Mouse (Mus musculus) cerebellum, adult 8-10 months (tissue): ENCODE data around the gene Grap.
"Not testable (repeated sequence)": the region's sequence is repeated elsewhere in the genome, so short reads cannot be mapped to it uniquely, and the experiment has no call there.

ENCODE experiments used
- DNase-seq: peaks from one replicate; pipeline ENCODE4 v3.0.0; 2022

The Grap gene

DNA sequence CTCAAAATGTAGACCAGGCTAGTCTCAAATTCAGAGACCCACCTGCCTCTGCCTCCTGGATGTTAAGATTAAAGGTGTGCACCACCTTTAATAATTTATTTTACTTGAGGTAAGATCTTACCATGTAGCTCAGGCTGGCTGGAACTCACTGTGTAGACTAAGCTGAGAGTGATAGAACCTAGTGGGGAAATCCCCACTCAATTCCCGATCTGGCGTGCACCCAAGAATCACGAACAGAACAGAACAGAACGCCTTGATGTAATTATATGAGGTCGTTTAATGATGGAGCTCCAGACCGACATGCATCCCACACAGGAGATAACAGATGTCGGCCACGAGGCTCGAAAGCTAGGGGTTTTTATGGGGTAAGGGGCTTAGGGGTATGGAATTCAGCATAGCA is 12.5 kb upstream of the Grap start:
- DNase-seq: not testable (repeated sequence)

DNA sequence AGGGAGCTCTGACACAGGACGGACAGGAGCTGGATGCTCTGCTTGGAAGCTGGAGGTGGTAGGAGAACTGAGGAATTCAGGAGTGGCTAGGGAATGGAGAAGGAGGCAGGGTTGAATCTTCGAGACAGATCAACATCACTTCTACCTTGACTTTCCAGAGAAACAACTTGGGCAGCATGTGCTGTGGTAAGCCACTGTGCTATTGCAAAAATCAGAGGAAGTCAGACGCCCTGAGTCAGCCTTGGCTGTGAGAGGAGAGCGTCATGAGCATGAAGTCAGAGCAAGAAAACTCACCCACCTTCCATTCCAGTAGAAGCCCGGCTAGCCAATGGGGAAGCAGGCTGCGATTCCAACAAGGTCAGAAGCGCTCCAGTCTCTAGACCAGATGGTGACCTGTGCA is 11.0 kb upstream of the Grap start:
- DNase-seq: no peak

DNA sequence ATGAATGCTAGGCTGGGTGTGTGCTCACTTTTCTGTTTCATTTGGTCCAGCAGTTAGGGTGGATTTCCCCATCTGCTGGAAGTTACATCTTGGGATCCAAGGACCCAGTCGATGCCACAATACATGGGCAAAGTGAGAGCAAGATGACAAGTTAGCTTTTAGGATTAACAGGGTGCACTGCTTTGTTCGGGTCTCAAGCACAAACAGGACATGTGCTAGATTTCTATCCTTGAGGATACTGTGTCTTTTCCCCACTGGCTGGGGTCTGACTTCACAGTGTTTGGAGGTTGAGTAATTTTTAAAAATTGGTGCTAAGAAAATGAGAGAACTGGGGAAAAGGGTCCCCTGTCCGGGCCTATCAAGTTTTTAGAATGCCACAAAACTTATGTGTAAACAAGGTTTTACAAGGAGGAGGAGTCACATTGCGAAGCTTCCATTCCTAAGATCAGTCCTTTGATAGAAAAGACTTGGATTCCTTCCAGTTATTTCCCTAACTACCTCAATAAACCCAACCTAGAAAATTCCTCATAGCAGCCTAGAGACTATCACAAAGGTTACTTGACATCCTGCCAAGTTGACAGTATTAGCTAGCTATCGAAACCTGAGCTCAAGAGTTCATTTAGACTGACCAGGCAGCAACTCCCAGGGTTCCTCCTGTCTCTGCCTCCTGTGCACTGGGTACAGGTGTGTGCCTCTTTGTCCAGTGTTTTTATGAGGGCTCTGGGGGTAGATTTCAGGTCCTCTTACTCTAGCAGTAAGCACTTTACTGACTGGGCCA is 9.7 kb upstream of the Grap start:
- no peak for DNase-seq

DNA sequence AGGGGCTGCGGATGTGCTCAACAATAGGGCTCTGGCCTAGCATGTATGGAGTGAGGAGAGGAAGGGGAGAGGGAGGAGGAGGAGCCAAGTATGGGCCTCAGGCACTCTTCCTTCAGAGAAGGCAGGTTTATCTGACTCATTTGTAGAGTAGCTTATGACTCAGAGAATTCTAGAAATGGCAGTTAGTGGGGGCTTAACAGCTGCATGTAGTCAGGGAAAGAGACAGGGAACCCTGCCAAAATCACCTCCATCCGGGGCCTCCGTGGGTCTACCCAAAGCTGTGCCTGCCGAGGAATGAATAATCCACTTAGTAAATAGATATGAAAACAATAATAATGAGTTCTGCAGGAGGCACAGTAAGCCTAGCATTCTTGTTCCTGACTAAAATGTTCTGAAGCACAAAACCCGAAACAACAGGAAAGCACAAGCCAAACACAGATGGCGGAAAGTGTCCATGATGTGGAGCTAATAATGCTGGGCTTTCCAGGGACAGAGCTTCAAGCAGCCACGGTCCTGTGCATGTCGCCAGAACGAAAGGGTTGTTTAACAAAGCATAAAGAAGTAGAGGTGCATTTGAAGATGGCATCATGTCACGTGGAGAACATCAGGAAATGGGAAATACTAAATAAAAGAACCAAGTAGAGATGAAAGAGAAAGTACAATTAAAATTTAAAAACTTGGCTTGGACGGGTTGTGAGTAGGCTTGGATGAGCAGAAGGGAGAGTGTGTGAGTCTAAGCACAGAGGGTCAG is 8.3 kb upstream of the Grap start:
- DNase-seq: no peak

DNA sequence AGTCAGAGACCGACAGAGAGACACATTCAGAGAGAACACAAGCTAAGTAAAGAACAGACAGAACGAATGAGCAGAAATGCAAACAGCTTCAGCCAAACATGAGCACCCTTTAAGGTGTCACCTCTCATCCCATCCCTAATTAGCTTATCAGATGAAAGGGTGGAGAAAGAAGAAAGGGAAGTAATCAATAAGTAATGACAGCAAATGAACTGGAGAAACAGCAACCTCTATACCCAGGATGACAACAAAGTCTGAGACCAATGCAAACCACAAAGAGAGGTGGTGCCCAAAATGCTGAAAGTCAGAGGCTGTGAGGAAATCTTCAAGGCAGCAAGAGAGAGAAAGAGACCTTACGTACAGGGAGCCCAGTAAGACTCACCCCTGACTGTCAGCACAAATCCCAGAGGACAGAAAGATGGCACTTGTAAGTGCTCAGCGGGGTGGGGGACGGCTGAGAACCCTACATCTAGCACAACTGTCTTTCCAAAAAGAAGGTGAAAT is 7.7 kb upstream of the Grap start:
- no peak for DNase-seq

DNA sequence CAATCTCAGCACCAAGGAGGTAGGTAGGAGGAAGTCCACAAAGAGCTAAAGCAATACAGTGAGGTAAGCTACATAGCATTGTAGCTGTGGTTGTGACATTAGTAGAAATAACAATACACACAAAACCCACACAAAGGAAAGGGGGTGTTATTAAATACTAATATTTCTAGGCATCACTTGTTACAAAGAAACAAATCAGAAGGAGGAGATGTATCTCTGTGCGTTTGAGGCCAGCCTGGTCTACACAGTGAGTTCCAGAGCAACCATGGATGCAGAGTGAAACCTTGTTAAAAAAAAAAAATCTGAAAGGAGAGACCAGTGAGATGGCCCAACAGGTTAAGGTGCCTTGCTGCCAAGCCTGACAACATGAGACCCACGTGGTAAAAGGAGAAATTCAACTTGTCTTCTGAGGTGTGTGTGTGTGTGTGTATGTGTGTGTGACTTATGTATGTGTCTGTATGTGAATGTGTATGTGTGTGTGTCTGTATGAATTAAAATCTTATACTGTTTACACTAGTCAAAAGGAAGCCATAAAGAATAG is 6.5 kb upstream of the Grap start:
- DNase-seq: no peak

DNA sequence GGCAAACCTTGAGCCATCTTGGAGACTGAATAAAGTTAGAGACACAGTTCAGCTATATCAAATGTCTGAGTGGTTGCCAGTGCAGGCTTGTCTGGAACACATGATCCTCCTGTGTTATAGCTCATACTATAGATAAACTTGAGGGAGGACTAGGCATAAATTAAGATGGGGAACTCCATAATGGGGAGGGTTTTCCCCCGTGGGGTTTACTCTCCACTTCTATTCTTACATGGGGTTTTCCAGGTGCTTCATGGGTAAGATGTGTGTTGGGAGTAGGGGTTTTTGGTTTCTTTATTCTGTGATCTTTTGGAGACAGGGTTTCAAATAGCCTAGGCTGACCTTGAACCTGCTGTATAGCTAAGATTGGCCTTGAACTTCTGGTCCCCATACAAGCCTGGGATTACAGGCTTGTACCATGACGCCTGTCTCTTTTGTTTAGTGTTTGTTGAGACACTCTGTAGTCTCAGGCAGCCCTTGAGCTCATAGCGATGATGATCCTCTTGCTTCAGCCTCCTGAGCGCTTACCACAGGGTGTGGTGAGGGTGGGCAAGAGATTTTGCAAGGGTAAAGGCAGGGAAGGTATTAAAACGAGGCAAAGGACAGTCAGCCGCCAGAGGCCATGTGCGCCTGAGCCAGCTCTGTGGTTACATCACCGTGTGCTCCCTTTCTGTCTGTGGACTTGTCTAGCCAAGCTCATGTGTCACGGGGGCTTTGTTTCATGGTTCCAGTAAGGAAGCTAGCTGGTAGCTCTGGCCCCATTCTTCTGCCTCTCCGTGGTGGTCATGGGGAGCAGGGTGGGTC is 5.8 kb upstream of the Grap start:
- no peak for DNase-seq

DNA sequence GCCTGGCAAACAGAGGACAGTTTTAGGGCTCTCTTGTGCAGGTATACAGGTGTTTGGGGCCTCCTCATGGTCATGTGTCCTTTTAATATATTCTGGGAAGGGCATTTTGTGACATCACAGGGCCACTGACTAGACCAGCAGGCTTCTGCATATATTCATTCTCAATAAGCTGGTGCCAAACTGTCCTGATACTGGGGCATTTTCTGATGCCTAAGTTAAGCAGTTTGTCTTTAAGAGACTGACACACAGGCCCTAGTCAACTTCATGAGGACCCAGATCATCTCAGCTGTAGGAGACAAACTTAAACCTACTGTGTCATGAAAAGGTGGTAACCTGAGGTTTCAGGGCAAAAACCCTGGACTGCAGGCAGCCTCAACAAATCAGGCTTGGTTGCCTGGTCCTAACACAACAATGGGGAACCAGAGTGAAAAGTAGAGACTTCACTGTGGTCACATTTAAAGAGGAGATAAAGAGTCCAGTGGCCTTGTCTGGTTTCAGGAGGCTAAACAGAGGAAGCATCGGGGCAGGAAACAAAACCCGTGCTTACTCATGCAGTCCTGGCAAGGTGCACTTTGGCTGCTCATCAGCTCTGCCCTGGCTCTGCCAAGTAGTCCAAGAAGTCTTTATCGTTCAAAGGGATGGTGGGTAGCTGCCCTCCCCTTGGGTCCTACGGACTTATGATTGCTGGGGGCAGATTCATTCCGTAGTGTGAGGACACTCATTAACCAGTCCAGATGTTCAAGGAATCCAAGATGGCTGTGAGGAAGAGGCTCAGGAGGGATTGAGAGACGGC is 4.9 kb upstream of the Grap start:
- no peak for DNase-seq

DNA sequence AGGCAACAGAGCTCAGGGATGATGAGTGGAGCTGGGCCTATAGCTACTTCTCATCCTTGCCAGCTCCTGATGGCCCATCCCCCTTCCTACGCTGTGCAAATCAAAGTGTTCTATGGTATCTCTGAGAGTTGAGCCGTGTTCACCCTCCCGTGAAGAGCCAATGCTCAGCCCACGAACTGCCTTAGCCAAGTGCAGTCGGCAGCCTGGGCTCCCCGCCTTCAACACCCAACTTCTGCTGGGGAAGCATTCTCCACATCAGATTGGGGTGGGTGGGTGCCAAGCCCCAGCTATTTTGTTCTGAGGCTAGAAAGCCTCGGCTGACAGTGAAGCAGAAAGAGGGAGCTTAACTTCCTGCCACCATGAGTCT is 4.3 kb upstream of the Grap start:
- DNase-seq: no peak

DNA sequence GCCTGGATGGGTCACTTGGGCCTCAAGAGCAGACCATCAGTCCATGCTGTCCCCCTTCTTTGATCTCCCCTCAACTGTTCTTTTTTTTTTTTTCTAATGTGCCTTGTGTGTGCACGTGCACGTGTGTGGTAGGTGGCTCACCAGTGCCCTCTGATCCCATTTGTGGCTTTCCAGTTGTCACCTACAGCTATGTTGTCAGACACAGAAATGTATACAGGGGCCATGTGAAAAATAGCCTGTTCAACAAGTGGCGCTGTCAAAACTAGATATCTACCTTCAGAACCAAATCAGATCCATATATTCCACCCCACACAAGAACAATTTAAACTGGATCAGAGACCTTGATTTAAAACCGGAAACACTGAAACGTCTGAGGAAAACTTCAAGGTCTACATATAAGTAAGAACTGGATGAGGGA is 3.9 kb upstream of the Grap start:
- DNase-seq: no peak

DNA sequence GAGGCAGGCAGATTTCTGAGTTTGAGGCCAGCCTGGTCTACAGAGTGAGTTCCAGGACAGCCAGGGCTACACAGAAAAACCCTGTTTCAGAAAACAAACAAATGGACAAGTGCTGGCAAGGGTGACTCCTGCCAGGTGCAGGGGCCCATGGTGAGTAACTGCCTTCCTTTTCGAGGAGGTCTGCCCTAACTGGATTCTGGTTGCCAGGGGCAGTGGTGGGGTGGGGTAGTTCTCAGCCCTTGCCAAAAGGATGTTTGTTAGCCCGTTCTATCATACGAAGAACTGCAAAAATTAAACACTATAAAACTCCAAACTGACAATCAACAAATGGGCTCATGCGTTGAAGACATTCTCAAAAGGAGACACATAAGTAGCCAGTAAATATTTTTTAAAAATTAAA is 3.4 kb upstream of the Grap start:
- no peak for DNase-seq

DNA sequence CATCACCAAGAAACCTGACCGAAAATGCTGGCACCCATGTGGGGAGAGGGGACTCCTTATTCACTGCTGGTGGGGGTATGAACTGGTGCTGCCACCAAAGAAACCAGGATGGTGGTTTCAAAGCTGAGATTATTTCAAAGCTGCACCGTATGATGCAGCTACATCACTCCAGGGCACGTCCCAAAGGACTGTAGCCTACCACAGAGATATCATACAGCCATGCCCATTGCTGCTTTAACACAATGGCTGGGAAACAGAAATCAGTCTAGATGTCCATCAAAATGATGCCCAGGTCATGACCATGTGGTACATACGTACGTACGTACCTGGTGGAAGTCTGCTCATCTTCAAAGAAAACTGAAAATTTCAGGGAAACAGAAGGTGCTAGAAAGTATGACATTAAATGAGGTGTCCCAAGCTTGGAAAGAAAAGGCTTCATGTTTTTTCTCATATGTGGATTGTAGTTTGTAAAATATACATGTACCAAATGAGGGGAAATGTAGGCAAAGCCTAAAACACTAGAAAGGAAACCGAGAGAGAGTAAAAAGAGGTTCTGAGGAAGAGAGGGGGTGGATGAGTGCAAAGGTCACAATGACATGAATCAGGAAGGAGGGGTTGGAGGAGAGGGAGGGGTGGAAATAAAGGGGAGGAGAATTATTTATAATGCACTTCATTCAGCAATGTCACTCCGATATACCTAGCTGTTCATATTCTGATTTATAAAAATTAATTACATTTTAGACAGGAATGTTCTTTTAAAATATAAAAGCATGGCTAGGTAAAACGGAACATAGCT is 2.4 kb upstream of the Grap start:
- DNase-seq: no peak

DNA sequence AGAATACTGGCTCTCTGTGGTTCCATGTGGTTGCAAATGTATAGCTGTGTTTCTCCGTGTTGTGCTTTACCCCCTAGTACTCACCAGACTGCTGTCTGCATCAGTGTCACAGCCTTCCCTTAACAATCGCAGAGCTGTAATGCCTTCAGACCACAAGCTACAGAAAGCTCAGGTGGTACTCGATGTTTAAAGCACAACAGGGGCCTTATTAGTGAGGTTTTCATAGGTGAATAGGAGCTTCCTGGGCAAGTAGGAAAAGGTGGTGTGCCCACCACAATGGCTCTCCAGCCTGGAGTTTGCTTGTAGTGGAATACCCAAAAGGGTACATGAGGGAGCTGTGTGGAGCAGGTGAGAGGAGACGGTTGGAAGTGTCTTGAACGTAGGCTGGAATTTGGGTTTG is 849 bp upstream of the Grap start:
- no peak for DNase-seq

DNA sequence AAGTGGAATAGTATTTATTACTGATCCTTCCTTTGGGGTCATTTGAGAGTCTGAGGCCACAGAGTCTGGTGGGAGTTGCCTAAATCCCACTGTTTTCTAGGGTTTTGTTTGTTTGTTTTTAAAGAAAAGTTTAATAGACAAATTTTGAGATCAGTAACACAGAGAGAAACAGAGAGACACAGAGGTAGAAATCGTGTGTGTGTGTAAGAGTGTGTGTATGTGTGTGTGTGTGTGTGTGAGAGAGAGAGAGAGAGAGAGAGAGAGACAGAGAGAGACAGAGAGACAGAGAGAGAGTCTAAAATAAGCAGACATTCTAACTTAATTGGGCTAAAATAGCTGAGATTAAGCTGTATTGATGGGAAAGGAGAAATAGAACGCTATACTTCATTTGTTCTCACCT is 503 bp downstream of the Grap start:
- DNase-seq: no peak

DNA sequence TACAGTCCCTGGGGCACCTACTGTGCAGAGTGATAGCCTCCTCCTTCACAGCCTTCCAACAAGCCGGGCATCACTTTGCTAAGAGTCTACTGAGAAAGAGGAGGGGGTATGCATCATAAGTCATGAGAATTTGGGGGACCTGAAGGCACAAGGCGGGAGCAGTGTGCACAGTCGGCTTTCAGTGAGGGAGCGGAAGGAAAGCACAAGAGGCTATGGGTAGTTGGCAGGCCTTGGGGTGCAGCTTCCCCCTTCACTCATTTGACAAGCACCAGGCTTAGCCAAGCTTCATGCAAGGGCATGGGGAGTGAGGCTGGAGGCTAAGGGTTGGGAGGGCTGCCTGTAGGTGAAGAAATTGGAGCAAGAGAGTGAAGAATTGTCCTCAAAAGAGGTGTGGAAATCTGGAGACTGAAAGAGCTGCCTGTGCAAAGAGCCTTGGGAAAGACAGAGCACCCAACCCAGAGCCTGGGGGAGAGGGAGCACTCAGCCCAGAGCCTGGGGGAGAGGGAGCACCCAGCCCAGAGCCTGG is 1.8 kb downstream of the Grap start:
- DNase-seq: no peak

DNA sequence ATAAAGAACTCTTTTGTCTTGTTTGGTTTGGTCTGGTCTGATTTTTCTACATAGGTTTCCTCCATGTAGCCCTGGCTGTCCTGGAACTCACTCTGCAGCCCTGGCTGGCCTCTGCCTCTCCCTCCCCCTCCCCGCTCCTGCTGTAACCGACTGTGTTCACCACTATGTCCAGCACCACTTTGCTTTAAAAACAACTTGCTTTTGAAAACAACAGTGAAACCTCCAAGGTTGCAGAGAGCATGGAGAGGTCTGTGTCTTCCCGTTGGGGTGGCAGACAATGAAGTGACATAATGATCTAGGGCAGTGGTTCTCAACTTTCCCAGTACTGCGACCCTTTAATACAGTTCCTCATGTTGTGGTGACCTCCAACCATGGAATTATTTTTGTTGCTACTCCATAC is 2.6 kb downstream of the Grap start:
- DNase-seq: no peak

DNA sequence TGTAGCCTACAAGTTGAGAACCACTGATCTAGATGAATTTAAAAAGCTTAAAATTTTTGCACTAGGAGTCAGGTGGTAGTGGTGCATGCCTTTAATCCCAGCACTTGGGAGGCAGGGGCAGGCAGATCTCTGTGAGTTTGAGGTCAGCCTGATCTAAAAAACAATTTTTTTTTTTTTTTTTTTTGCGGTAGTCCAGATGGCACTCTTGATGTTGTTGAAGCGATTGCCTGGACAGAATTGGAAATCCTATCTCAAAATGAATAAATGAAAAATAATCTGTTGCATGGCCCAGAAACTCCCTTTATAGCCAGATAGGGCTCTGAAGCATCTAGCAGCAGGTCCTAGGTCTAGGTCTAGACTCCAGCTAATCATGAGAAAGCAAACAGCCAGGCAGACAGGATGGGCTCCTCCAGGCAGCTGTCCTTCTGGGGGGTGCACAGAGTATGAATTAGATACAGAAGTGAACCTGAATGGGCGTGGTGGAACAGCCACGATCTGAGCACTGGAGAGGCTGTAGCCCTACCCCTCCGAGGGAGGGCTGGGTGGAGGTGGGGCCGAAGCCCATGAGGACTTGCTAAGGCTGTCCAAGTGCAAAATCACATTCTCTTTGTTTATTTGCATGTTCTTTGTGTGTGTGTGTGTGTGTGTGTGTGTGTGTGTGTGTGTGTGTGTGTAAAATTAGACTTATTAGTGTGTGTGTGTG is 3.2 kb downstream of the Grap start:
- no peak for DNase-seq

DNA sequence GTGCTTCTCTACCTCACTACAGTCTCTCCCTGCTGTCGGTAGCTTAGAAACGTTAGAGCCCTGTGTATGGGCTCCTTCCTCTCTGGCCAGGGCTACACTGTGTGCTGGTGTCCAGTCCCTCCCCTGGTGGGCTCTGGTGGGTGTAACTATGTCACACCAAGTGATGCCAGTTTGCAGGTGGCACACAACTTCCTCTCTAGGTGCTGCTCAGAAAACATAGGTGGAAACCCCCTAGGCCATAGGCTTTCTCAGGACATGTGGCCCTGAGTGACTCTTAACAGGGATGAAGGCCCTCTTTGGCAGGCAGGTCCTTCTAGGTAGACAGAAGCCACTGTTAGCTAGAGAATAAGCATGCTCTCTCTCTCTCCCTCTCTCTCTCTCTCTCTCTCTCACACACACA is 4.4 kb downstream of the Grap start:
- DNase-seq: no peak

DNA sequence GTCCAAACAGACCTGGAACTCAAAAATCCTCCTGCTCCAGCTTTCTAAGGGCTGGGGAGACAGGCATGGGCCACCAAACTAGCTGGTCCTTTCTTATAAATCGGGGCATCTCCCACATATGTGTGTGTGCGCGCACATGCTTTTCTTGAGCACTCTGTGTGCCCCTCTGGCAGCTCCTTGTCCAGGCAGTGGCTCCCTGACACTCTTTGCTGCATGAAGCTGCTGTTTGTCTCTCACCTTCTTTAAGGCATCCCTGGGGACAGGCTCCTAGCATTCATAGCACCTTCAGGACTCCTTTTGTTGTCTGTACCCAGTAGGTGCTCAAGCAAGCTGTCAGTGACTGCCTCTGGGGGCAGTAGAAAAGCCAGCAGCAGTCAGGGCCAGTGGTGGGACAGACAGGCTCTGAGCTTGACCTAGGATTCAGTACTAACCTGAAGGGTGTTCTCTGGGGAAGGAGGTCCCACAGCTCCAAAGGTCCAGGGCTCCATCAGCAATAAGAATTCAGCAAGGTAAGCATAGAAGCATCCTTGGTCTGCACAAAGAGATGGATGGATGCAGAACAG is 5.4 kb downstream of the Grap start:
- no peak for DNase-seq
